Mouse (Mus musculus) testis, adult 2 months (tissue): ENCODE measurements at regions not wholly inside any gene's neighbourhood (a gene's known extent, or its start where the extent isn't known, plus 50 kb on each side); places are given as distances from the start of the nearest gene placed in this dataset.

ENCODE experiments used
- CTCF ChIP-seq: fragments of 200-500 bp; IDR thresholded peaks from 2 replicates; pipeline ENCODE4 v1.5.1; 2012; ENCODE audit warnings: low read depth, mild to moderate bottlenecking, inconsistent platforms, low read length, moderate library complexity; ENCODE audit not compliant: control insufficient read depth, insufficient read depth, insufficient replicate concordance
- POLR2A ChIP-seq: fragments of 200-500 bp; IDR thresholded peaks from 2 replicates; pipeline ENCODE4 v1.6.1; 2012; ENCODE audit warnings: low read depth, mild to moderate bottlenecking, inconsistent platforms, low read length, moderate library complexity; ENCODE audit not compliant: control insufficient read depth

DNA sequence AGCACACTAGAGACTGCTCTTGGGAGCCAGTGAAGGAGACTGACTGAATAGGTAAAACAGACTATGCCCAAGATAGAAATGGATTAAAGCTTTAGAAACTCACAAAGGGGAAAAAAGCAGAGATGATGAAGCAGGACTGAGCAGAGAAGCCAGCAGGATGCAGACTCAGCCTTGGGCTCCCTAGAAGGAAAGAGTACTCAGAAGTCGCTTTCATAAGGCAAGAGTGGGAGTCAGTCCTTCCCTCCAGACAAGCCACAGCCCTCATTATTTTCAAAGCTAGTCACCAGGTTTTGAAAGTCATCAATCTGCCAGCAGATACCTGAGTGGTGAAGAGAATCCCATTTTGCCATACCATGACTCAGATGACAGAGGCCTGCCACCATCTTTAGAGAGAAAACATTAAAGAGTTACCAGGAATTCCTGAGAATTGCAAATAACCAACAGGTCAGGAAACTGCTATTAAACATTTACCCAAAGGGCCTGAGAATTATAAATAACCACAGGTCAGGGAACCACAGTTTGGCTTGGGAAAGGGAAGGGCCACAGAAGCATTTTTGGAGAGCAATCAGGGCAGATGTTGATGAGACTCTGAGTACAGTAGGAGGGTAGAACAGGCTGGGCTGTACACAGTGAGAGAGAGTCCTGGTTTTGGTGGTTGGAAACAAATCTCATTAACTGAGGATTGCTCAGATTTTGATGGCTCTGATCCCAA lies 77.4 kb downstream of the Ptgs2 start:
- no peak for TF ChIP-seq CTCF
- TF ChIP-seq POLR2A = no peak
